Mouse (Mus musculus): Measurements from ENCODE around the gene Uqcc3.
"Not testable (repeated sequence)": the region's sequence is repeated elsewhere in the genome, so short reads cannot be mapped to it uniquely, and the experiment has no call there.

Uqcc3 gene

GRCm38 (mm10) chr19:8895397-8895960 lies 14.8 kb upstream of the Uqcc3 start:
- DNase-seq (ENCODE audit: low spot score in 2 of 2) = no peak

GRCm38 (mm10) chr19:8892829-8893766 lies 12.4 kb upstream of the Uqcc3 start, which contains the start of gene Ints5:
Ints5 (plus strand) TSS chr19:8893005.
- DNase-seq (ENCODE audit: low spot score in 2 of 2) = peak; percentile 78 to 85

GRCm38 (mm10) chr19:8888511-8889385 lies 8.0 kb upstream of the Uqcc3 start, which contains the start of the genes 1810009A15Rik and Gm49416:
1810009A15Rik (plus strand) TSS chr19:8888853.
Gm49416 (plus strand) TSS chr19:8888926.
- peak; percentile 94 to 97 for DNase-seq (ENCODE audit: low spot score in 2 of 2)

- no peak for DNase-seq (ENCODE audit: low spot score in 2 of 2)
These were observed 7.1 kb upstream of the Uqcc3 start for GRCm38 (mm10) chr19:8887585-8888463.

GRCm38 (mm10) chr19:8886916-8887584 lies 6.3 kb upstream of the Uqcc3 start:
- DNase-seq (ENCODE audit: low spot score in 2 of 2) = no peak

- no peak for DNase-seq (ENCODE audit: low spot score in 2 of 2)
These were observed 2.9 kb upstream of the Uqcc3 start, which contains the start of the genes Lbhd1 and Gm49403 for GRCm38 (mm10) chr19:8883616-8884015. Lbhd1 (plus strand) TSS chr19:8883732. Gm49403 (plus strand) TSS chr19:8883930.

GRCm38 (mm10) chr19:8881034-8881392 lies 290 bp upstream of the Uqcc3 start:
- no peak for DNase-seq (ENCODE audit: low spot score in 2 of 2)

GRCm38 (mm10) chr19:8875031-8875430 lies 5.7 kb downstream of the Uqcc3 start:
- DNase-seq (ENCODE audit: low spot score in 2 of 2) = no peak

GRCm38 (mm10) chr19:8872266-8872840 lies 8.4 kb downstream of the Uqcc3 start:
- DNase-seq (ENCODE audit: low spot score in 2 of 2) = no peak

GRCm38 (mm10) chr19:8871267-8872186 lies 9.2 kb downstream of the Uqcc3 start, which contains the start of gene Ubxn1:
Ubxn1 (plus strand) TSS chr19:8871496.
- peak; percentile 96 to 97 for DNase-seq (ENCODE audit: low spot score in 2 of 2)

GRCm38 (mm10) chr19:8870838-8871237 lies 9.9 kb downstream of the Uqcc3 start:
- DNase-seq (ENCODE audit: low spot score in 2 of 2) = no peak

- not testable (repeated sequence) for DNase-seq (ENCODE audit: low spot score in 2 of 2)
These were observed 10.3 kb downstream of the Uqcc3 start for GRCm38 (mm10) chr19:8870381-8870780.

GRCm38 (mm10) chr19:8864265-8864664 lies 16.5 kb downstream of the Uqcc3 start:
- no peak for DNase-seq (ENCODE audit: low spot score in 2 of 2)

- DNase-seq (ENCODE audit: low spot score in 2 of 2) = peak; percentile 43 to 56
These were observed 21.7 kb downstream of the Uqcc3 start for GRCm38 (mm10) chr19:8859018-8859417.

- DNase-seq (ENCODE audit: low spot score in 2 of 2) = peak in 1 of 2 experiments; percentile 46
These were observed 23.0 kb downstream of the Uqcc3 start for GRCm38 (mm10) chr19:8857689-8858088.

- no peak for DNase-seq (ENCODE audit: low spot score in 2 of 2)
These were observed 27.6 kb downstream of the Uqcc3 start for GRCm38 (mm10) chr19:8853117-8853516.

GRCm38 (mm10) chr19:8852236-8852928 lies 28.3 kb downstream of the Uqcc3 start:
- DNase-seq (ENCODE audit: low spot score in 2 of 2) = no peak

- no peak for DNase-seq (ENCODE audit: low spot score in 2 of 2)
These were observed 29.1 kb downstream of the Uqcc3 start for GRCm38 (mm10) chr19:8851639-8852038.

Data from spleen, postnatal 36 days (tissue).